Mouse (Mus musculus) frontal cortex, adult (tissue): Measurements from ENCODE around the gene Upk3bl.
"Not testable (repeated sequence)": the region's sequence is repeated elsewhere in the genome, so short reads cannot be mapped to it uniquely, and the experiment has no call there.

ENCODE experiments used
- ATAC-seq: cut with Nextera tagmentation; 2 replicates; pipeline ENCODE4 v1.9.2; 2017; ENCODE audit warnings: mild to moderate bottlenecking, moderate library complexity, mixed read lengths; ENCODE audit not compliant: low TSS enrichment

Upk3bl gene

DNA sequence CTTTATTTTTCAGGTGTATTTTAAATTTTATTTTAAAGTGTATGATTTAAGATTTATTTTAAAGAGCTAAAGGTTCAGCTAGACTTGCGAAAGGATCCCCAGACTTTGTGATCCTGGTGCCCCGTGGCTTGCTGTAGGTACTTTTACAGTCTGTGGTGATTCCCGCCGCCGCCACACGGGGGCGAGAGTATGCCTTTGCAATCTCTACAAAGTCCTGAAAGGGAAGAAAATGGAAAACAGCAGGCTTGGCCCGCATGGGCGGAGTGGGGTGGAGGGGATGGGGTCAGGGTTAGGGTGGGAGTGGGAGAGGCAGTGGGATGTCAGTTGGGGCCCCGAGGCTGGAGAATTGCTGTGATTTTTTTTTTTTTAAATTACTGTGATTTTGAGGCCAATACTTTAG lies 8.3 kb upstream of the Upk3bl start:
- ATAC-seq: peak; percentile 50; the same call in 1 of the 2 replicates

DNA sequence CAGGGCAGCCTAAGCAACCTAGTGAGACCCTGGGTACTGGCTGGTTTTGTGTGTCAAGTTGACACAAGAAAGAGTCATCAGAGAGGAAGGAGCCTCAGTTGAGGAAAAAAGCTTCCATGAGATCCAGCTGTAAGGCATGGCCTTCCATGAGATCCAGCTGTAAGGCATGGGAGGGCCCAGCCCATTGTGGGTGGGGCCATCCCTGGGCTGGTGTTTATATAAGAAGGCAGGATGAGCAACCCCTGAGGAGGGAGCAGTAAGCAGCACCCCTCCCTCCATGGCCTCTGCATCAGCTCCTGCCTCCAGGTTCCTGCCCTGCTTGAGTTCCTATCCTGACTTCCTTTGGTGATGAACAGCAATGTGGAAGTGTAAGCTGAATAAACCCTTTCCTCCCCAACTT lies 5.8 kb upstream of the Upk3bl start:
- ATAC-seq: not testable (repeated sequence)

DNA sequence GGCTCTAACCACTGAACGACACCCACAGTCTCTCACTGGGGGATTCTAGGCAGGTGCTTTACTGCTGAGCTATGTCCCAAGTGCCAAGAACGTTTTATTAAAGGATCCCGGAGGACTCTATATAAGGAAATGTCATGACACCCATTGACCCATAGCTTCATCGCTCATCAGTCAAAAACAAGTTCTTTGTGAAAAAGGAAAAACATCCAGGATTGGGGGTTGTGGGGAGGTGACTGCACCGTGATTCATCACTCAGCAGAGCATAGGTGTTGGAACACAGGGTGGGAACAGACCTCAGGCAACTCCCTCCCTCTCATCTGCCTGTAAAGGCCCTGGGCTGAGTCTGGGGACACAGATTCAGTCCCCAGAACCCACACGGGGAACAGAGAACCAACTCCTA lies 4.4 kb upstream of the Upk3bl start:
- no peak for ATAC-seq

DNA sequence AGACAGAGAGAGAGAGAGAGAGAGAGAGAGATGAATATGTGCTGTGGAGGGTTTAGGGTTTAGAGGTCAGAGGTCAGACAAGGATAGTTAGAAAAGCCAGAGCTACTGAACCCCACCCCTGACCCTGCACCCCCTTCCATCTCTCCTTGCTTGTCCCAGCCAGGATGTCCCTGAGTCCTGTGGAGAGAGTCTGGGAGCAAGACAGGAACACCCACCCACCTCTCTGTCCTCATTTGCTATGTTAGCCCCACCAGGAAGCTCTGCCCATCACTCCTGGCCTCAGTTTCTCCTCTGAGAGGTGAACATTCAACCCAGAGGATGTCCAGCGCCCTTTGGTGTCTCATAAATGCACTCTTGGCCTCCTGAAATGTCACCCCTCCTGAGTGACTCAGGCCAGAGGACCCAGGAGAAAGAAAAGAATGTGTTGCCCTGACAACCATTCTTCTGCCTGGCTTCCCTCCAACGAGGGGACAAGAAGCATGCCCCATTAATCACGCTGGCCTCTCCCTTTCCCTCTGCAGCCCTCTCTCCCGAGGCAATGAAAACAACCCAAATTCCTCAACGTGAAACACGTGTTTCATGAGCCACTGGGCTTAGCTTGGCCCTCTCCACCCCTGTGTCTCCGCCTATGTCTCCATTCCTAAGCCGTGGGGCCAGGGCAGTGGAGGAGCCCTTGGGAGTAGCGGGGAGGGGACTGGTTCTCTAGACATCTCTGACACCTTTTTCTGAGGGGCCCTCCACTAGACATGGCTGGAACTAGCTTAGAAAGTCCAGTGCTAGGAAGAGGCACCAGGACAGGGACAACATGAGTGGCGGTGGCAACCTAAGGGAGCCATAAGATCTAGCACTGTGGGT lies 2.8 kb upstream of the Upk3bl start:
- ATAC-seq: no peak

DNA sequence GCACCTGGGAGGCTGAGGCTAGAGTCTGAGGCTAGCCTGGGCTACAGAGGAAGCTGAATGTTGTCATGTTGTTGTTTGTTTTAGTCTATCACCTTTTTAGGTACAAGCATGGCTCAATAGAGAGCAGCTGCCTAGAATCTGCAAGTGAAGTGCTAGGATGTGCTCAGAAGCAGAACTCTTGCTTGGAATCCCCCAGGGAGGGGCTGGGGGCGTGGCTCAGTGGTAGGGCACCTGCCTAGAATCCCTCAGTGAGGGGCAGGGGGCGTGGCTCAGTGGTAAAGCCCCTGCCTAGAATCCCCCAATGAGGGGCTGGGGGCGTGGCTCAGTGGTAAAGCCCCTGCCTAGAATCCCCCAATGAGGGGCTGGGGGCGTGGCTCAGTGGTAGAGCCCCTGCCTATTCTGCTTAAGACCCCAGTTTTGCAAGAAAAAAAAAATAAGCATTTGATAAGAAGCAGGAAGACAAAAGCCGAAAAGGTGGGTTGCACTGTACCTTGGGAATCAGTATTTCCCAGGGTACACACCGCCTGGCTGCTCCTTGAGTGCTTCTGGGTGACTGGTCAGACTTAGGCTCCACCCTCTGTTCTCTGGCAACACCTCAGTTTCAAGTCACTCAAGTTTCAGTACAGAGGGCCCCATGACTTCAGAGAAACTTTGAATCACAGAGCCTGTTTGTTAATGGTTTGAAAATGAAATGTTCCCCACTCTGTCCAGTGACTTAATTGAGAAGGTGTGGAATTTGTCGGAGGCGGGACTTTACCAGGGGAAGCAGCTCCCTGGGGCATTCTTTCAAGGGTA lies 1.2 kb upstream of the Upk3bl start:
- no peak for ATAC-seq

DNA sequence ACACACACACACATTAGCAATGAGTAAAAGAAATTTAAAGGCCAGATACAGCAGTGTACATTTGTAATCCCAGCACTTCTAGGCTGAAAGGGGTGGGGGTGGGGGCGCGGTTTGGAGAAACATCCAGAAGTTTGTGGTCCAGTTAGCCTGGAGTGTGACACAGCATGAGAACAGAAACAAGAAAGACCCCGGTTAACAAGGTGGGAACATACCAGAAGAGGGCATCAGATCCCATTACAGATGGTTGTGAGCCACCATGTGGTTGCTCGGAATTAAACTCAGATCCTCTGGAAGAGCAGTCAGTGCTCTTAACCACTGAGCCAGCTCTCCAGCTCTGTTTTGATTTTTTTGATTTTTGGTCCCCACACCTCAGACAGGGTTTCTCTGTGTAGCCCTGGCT lies 1.8 kb downstream of the Upk3bl start:
- no peak for ATAC-seq

DNA sequence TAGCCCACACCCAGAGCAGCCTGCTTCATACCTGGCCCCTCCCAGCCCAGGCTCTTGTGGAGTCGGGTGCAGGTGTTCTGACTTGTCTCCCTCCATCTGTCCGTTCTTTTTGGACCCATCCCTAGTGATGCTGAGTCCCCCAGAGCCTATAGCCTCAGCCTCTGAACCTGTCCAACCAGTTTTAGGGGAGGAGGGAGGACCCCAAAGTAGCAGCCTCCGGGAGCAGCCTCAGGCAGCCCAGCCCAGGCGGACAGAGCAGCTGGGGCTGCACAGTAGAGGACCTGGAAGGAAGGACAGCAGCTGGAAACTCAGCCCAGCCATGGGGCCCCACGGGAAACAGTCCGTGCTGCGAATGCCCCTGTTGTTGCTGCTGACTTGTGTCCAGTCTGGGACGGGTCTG lies 2.8 kb downstream of the Upk3bl start:
- no peak for ATAC-seq

DNA sequence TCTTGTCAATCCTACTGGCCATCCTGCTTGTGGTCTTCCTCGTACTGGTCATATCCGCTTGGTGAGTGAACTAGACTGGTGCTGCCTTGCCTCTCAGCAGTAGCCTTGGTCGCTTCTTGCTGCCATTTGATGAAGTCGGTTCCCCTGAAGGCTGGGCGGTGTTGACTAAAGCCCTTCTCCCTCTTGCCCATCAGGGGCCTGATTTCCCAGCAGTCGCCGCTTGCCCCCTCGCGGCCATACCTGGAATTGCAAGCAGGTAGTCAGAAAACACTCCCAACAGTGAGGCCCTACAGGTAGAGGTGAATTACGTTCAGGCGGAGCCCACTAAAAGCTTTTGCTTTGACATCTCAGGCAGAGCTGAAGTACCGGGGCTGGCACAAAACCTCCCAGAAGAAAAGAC lies 7.3 kb downstream of the Upk3bl start:
- ATAC-seq: peak; percentile 44; the same call in 1 of the 2 replicates

DNA sequence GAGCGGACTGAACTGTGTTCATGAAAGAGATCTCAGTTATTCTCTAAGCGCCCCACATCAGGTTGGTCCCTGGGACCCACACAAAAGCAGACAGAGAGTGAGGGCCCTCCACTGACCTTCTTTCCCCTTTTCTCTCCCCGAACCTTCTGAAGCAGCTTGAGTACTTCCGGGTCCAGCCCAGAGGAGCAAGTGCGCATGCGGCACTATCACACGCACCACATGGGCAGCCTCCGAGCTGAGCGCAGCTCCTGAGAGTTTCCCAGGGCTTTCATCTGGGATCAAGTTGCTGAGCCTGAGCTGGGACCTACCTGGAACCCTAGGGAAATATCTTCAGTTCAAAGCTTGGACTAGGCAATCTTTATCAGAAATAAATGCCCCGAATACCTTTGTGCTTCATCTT lies 9.6 kb downstream of the Upk3bl start:
- ATAC-seq: no peak

DNA sequence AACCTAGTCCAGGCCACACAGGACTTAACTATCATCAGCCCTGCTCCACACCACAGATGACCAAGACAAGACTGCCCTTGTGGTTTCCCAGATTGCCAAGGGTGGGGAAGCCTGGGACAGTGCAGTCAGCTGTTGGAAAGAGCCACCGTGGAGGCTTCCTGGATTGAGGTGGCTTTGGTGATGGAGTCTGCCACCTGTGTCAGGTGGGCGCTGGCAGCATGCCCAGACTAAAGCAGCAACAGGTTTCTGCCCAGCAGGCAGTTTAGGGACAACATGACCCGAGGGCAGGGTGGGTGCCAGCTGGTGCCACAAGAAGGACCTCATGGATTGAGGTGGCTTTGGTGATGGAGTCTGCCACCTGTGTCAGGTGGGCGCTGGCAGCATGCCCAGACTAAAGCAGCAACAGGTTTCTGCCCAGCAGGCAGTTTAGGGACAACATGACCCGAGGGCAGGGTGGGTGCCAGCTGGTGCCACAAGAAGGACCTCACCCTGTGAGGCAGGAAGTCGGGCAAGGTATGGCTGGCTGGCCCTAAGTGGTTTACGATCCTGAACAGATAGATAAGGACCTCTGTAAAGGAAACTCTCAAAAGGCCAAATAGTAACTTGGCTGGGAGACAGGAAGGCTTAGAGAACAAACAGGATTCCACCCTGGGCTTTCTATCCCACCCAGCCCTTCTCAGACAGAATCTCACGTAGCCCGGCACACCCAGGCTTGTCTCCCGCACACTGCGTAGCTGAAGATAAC lies 12.3 kb downstream of the Upk3bl start:
- ATAC-seq: not testable (repeated sequence)

DNA sequence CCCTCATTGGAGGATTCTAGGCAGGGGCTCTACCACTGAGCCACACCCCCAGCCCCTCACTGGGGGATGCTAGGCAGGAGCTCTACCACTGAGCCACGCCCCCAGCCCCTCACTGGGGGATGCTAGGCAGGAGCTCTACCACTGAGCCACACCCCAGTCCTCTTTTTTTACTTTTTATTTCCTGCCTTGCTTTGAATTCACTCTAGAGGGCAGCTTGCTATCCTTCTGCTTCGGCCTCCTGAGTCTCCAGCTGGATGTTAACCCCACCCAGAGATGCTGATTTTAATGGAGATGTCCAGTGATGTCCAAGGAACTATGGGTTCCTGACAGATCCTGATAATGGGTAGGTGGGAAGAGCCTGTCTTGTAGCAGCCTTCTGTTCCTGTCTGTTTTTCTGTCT lies 15.1 kb downstream of the Upk3bl start:
- no peak for ATAC-seq

DNA sequence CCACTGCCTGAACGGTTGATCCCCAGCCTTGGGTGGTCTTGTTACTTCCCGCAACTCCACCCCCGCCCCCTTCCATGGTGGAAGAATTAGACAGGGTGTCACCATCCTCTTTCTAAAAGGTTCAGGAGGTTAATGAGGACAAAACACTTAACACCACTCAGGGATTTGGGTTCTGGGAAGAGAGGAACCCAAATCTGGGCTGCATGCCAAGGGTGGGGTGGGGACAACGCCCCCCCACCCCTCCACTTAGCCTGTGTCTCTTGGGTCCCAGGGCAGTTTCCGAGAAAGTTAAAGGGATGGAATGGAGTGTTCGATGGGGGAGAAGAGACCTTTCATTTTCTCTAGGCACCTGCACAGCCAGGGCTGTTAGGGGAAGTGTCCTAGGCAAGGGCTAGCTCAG lies 18.8 kb downstream of the Upk3bl start:
- no peak for ATAC-seq

DNA sequence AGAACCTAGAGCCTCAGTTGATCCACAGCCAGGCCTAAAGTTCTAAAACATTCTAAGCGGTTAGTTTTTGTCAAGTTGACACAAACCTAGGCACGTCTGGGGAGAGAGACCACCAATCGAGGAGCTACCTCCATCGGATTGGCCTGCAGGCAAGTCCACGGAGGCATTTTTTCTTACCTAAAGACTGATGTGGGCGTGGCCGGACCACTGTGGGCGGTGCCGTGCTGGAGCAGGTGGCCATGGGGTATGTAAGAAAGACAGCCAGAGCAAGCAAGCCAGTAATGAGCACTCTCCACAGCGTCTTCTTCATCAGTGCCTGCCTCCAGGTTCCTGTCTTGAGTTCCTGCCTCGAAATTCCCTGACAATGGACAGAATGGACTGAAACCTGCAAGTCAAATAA lies 19.2 kb downstream of the Upk3bl start:
- ATAC-seq: no peak

DNA sequence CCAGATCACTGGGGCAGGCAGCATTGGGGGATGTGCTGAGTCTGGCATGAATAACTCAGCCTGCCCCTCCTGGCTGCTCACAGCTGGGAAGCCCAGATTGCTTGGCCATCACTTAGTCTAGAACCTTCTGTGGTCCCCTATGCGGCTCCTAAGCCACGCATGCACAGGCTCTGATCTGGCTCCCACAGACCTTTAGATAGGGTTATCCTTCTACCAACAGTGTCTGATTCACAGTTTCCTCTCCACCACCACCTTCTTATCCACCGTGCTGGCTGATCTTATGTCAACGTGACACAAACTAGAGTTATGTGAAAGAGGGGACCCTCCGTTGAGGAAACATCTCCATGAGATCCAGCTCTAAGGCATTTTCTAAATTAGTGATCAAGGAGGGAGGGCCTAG lies 20.8 kb downstream of the Upk3bl start:
- no peak for ATAC-seq

DNA sequence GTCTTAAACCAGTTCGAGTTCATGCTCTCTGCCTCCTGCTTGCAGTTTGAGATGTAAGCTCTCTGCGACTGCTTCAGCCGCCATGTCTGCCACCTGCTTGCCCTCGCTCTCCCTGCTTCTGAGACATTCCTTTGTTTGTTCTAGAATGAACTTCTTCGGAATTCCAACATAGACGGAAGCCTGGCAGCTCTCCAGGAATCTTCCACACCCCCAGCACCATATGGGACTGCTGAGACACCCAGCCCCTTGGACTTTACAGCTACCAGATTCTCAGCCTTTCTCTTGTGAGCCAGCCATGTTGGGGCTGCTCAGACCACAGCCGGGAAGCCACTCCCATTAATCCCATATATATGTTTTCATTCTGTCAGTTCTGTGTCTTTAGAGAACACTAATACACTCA lies 22.0 kb downstream of the Upk3bl start:
- no peak for ATAC-seq

DNA sequence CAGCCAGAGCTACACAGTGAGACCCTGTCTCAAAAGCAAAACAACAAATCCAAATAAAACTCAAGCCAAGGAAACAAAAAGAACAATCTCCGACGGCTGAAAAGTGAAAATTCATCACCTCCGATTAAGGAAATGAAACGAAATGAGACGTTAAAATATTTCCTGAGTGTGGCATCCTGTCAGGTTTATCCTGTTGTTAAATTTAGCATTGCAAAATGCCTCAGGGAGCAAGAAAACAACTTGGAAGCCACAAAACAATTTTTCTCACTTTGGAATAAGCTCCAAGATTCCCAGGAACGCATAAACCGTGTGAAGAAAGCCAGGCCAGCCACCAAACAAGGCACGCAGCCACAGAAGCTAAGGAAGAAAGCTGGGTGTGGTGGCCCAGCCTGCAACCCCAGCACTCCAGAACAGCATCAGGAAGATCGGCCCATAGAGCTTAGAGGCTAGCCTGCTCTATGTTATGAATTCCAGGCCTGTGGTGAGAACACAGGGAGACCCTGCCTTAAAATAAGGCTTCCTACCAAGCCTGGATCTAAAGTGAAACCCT lies 22.8 kb downstream of the Upk3bl start:
- no peak for ATAC-seq

DNA sequence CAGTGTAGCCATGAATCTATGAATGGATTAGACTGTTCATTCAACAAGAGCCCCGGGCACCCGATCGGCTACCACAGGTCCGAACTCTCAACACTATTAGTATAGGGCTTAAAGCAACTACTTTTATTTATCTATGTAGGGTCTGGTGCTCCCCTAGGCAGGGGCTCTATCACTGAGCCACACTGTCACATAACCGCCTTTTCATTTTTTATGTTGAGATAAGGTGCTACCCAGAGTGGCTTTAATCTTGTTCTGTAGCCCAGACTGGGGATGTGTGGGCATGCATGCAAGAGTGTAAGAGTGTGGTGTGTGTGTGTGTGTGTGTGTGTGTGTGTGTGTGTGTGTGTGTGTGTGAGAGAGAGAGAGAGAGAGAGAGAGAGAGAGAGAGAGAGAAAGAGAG lies 23.8 kb downstream of the Upk3bl start:
- ATAC-seq: no peak

DNA sequence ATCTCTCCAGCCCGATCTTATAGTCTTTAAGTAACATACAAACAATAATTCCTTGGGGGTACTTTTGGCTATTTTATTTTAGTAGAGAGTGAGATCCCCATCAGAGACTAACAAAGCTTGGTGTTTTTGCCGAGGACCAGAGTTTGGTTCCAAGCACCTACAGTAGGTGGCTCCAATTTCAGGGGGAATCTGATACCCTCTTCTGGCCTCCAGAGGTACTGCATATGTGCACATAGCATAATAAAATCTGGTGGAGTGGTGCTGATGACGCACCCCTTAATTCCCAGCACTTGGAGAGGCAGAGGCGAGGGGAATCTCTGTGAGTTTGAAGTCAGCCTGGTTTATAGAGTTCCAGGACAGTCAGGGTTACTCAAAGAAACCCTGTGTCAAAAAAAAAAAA lies 28.1 kb downstream of the Upk3bl start:
- ATAC-seq: no peak

DNA sequence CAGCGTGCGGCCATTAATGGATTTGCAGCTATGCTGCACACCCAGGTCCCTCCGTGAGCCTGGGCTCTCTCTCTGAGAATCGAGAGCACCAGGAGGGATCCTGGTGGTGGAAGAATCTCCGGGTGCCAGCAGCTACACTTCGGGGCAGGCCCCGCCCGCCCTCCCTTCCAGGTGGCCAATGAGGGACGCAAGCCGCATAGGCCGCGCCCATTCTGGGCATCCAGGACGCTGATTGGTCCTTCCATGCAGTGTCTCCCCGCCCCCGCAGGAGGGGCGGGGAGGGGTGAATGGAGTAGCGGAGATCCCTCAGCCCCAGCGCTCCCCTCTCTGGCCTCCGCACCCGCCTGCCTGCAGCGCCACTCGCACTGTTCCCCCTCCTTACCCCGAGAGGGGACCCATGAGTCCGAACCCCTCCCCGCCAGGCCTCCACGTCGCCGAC lies 29.4 kb downstream of the Upk3bl start, which contains the start of gene Rasa4:
Gene Rasa4, plus strand, starts transcription at position 248 of the 439 bp plus-strand sequence.
- peak; percentile 99 for ATAC-seq

DNA sequence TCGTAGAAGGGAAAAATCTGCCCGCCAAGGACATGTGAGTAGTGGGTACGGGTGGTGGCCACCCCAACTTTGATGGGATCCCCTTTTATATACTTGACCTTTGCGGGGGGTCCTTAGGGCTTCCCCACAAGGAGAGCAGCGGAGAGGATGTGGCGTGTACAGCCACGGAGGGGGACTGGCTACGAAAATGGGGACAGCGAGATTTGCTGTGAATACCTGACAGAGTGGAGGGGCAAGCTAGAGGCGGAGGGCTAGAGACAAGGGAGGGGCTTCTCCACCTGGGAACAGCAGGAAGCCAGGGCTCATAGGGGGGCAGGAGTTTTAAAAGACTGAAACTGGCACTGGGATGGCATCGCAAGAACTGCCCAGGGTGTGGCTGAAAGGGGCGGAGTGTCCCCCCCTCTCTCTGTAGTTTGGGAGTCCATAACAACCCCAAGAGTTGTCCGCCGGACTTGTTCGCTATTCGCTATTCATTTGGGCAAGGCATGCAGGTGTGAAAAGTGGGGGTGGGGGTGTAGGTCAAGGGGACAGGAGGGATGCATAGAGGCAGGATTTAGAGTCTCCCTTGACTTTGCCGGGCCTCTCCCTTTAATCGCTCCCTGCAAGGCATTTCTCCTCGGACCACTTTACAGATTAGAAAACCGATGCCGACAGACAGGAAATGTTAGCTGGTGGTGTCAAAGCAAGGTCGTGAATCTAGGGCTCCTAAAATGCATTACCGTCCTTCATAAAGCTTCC lies 30.0 kb downstream of the Upk3bl start:
- ATAC-seq: 0 out of 2 replicates have a peak, but pooled peaks have one; percentile 10
